Mouse (Mus musculus) heart, postnatal 14 days (tissue): ENCODE measurements at regions not wholly inside any gene's neighbourhood (a gene's known extent, or its start where the extent isn't known, plus 50 kb on each side); places are given as distances from the start of the nearest gene placed in this dataset.

Experiments
- DNase-seq, 2 experiments: peaks; one replicate each; pipeline ENCODE4 v3.0.0; 2021 to 2022
- intact Hi-C: fragments of 180-260 bp; cut with DNase I; formaldehyde crosslinking; loops from one replicate; pipeline ENCODE4 v1.15.1; 2025

- DNase-seq = no peak
- intact Hi-C loops = no loop called here
Measured at GRCm38 (mm10) chr2:30525295-30525694, 51.3 kb upstream of the Ier5l start.

GRCm38 (mm10) chr2:30525831-30526230 lies 51.8 kb upstream of the Ier5l start:
- intact Hi-C loops = no loop called here
- no peak for DNase-seq

- intact Hi-C loops = no loop called here
- no peak for DNase-seq
Measured at GRCm38 (mm10) chr2:30527495-30527894, 53.5 kb upstream of the Ier5l start.

- intact Hi-C loops = no loop called here
Measured at GRCm38 (mm10) chr2:30532948-30533347, 58.9 kb upstream of the Ier5l start.

GRCm38 (mm10) chr2:30533367-30533766 lies 59.3 kb upstream of the Ier5l start:
- intact Hi-C loops = no loop called here
- DNase-seq = no peak

More at GRCm38 (mm10) chr2:30532948-30533347, 58.9 kb upstream of the Ier5l start:
- no peak for DNase-seq

- no peak for DNase-seq
- intact Hi-C loops = no loop called here
Measured at GRCm38 (mm10) chr2:30534485-30534884, 60.4 kb upstream of the Cstad start.

GRCm38 (mm10) chr2:30539305-30539704 lies 55.5 kb upstream of the Cstad start:
- DNase-seq = no peak
- intact Hi-C loops = no loop called here

- DNase-seq = peak in 1 of 2 experiments; percentile 36
- intact Hi-C loops = loop anchor here (10.0 kb wide), 1 partner anchor 67 kb away; the partner anchor contains the start of gene Ier5l
Measured at GRCm38 (mm10) chr2:30541541-30541940, 53.3 kb upstream of the Cstad start.

GRCm38 (mm10) chr2:30544782-30545435 lies 49.9 kb upstream of the Cstad start:
- intact Hi-C loops = loop anchor here (10.0 kb wide), 1 partner anchor 70 kb away; the partner anchor contains the start of gene Ier5l
- peak; percentile 84 to 88 for DNase-seq
